Mouse (Mus musculus) limb, embryonic 14.5 days (tissue): ENCODE measurements at regions not wholly inside any gene's neighbourhood (a gene's known extent, or its start where the extent isn't known, plus 50 kb on each side); places are given as distances from the start of the nearest gene placed in this dataset.

Experiments used
- ATAC-seq: fragments of 200-750 bp; cut with Nextera tagmentation; 2 replicates; pipeline ENCODE4 v1.8.0; 2017; ENCODE audit warnings: low read depth, moderate number of reproducible peaks, moderate TSS enrichment; ENCODE audit not compliant: low FRiP score
- DNase-seq: peaks from one replicate; pipeline ENCODE4 v3.0.0-alpha.2; 2015; ENCODE audit warnings: low spot score
- H3K27ac ChIP-seq: fragments of 300-500 bp; sonication (generic); replicated peaks from 2 replicates; pipeline ENCODE4 v1.5.1; 2014; ENCODE audit warnings: low read depth, mild to moderate bottlenecking, low read length, moderate library complexity, mixed read lengths
- H3K27me3 ChIP-seq: fragments of 300-500 bp; sonication (generic); 2 replicates; pipeline ENCODE4 v1.6.1; 2014; ENCODE audit warnings: low read length, mixed read lengths; ENCODE audit not compliant: control insufficient read depth, insufficient read depth
- H3K36me3 ChIP-seq: fragments of 300-500 bp; sonication (generic); 2 replicates; pipeline ENCODE4 v1.6.1; 2014; ENCODE audit warnings: mild to moderate bottlenecking, low read length, moderate library complexity, mixed read lengths; ENCODE audit not compliant: control insufficient read depth, insufficient read depth
- H3K4me1 ChIP-seq: fragments of 300-500 bp; sonication (generic); 2 replicates; pipeline ENCODE4 v1.6.1; 2014; ENCODE audit warnings: antibody characterized with exemption, low read length, mixed read lengths; ENCODE audit not compliant: control insufficient read depth, insufficient read depth
- H3K4me2 ChIP-seq: fragments of 300-500 bp; sonication (generic); replicated peaks from 2 replicates; pipeline ENCODE4 v1.6.1; 2014; ENCODE audit warnings: low read depth, mild to moderate bottlenecking, low read length, moderate library complexity; ENCODE audit not compliant: severe bottlenecking
- H3K4me3 ChIP-seq: fragments of 300-500 bp; sonication (generic); replicated peaks from 2 replicates; pipeline ENCODE4 v1.5.1; 2014; ENCODE audit warnings: low read length
- H3K9ac ChIP-seq: fragments of 300-500 bp; sonication (generic); 2 replicates; pipeline ENCODE4 v1.6.1; 2014; ENCODE audit warnings: mild to moderate bottlenecking, low read depth, low read length, moderate library complexity; ENCODE audit not compliant: severe bottlenecking
- H3K9me3 ChIP-seq: fragments of 300-500 bp; sonication (generic); 2 replicates; pipeline ENCODE4 v1.6.1; 2016; ENCODE audit warnings: low read length; ENCODE audit not compliant: control insufficient read depth
- POLR2A ChIP-seq: fragments of 200-500 bp; IDR thresholded peaks from 2 replicates; pipeline ENCODE4 v1.8.0; 2012; ENCODE audit warnings: inconsistent platforms, mild to moderate bottlenecking, moderate library complexity, borderline replicate concordance; ENCODE audit not compliant: insufficient read depth, insufficient read length; ENCODE audit errors: extremely low read depth
- WGBS: fragments of 180-500 bp; shearing (Covaris S2); extraction: QIAGEN DNeasy Blood & Tissue Kit; methylation state at CpG from one replicate; pipeline ENCODE4 v1.1.7; 2014; 5-methylcytosine and 5-hydroxymethylcytosine counted together

- DNase-seq, result no peak
These were observed 189.8 kb upstream of the Hs6st1 start for GRCm38 (mm10) chr1:35878426-35878825.

GRCm38 (mm10) chr1:35879388-35880093, 188.7 kb upstream of the Hs6st1 start:
- DNase-seq, result peak; percentile 66
- Histone ChIP-seq H3K9ac (no peak overlapping the region), H3K27ac (no peak overlapping the region), H3K4me1 (peaks cover 11% of the 10 kb centered on the region), H3K9me3 (no peaks in the 10 kb centered on the region), H3K4me3 (no peak overlapping the region), H3K36me3 (no peaks in the 10 kb centered on the region), H3K4me2 (no peak overlapping the region), H3K27me3 (no peaks in the 10 kb centered on the region)
- TF ChIP-seq POLR2A, result no peak
- WGBS, result 68% methylated on average over 11 of the region's 11 CpGs
- ATAC-seq, result peak; percentile 69

More at GRCm38 (mm10) chr1:35878426-35878825, 189.8 kb upstream of the Hs6st1 start:
- TF ChIP-seq POLR2A, result no peak
- no peaks in the 10 kb centered on the region for H3K27me3 ChIP-seq
- H3K9ac ChIP-seq, result no peak overlapping the region
- WGBS, result 91% methylated on average over 4 of the region's 4 CpGs
- ATAC-seq, result no peak
- peaks cover 11% of the 10 kb centered on the region for H3K4me1 ChIP-seq
- no peak overlapping the region for H3K27ac ChIP-seq
- H3K9me3 ChIP-seq, result no peaks in the 10 kb centered on the region
- no peak overlapping the region for H3K4me3 ChIP-seq
- no peaks in the 10 kb centered on the region for H3K36me3 ChIP-seq
- no peak overlapping the region for H3K4me2 ChIP-seq

- 87% methylated on average over 6 of the region's 6 CpGs for WGBS
- ATAC-seq, result no peak
- H3K27me3 ChIP-seq, result no peaks in the 10 kb centered on the region
These were observed 187.5 kb upstream of the Hs6st1 start for GRCm38 (mm10) chr1:35880562-35881265.

GRCm38 (mm10) chr1:35881521-35881920, 186.7 kb upstream of the Hs6st1 start:
- Histone ChIP-seq H3K9me3 (no peaks in the 10 kb centered on the region), H3K4me2 (no peak overlapping the region), H3K4me1 (no peaks in the 10 kb centered on the region), H3K4me3 (no peak overlapping the region), H3K9ac (no peak overlapping the region), H3K27me3 (no peaks in the 10 kb centered on the region), H3K27ac (no peak overlapping the region), H3K36me3 (no peaks in the 10 kb centered on the region)
- no peak for TF ChIP-seq POLR2A
- 73% methylated on average over 4 of the region's 4 CpGs for WGBS
- ATAC-seq (no peak), DNase-seq (no peak)

More at GRCm38 (mm10) chr1:35880562-35881265, 187.5 kb upstream of the Hs6st1 start:
- Histone ChIP-seq H3K27ac (no peak overlapping the region), H3K4me3 (no peak overlapping the region), H3K9me3 (no peaks in the 10 kb centered on the region), H3K4me1 (peaks cover 4% of the 10 kb centered on the region), H3K9ac (no peak overlapping the region), H3K4me2 (no peak overlapping the region), H3K36me3 (no peaks in the 10 kb centered on the region)
- DNase-seq, result no peak
- TF ChIP-seq POLR2A, result no peak

GRCm38 (mm10) chr1:35882101-35882500, 186.1 kb upstream of the Hs6st1 start:
- H3K4me1 ChIP-seq, result no peaks in the 10 kb centered on the region
- H3K9me3 ChIP-seq, result no peaks in the 10 kb centered on the region
- 78% methylated on average over 1 of the region's 1 CpGs for WGBS
- no peak overlapping the region for H3K27ac ChIP-seq
- H3K36me3 ChIP-seq, result no peaks in the 10 kb centered on the region
- ATAC-seq (no peak), DNase-seq (no peak)
- no peak overlapping the region for H3K9ac ChIP-seq
- H3K27me3 ChIP-seq, result no peaks in the 10 kb centered on the region
- TF ChIP-seq POLR2A, result no peak
- no peak overlapping the region for H3K4me3 ChIP-seq
- H3K4me2 ChIP-seq, result no peak overlapping the region
